Mouse (Mus musculus): ENCODE data around the gene Adra1b. TPM values are rescaled to one million over a fixed set of nuclear protein-coding genes. Genes with fewer than 3 reads are reported as not detected.

The Adra1b gene
- polyA plus RNA-seq (2012; ENCODE audit: insufficient read depth, low replicate concordance) = not detected in 2 replicates

GRCm38 (mm10) chr11:43901051-43901654, at the start of gene Adra1b:
Gene Adra1b (minus strand): TSS chr11:43901210.
- Histone ChIP-seq H3K27me3 (replicated peaks) (no peaks in the 10 kb centered on the region), H3K4me3 (replicated peaks) (no peak within 1 kb of the TSS), H3K36me3 (replicated peaks; ENCODE audit: low read length) (no peaks in the 10 kb centered on the region), H3K9me3 (no peaks in the 10 kb centered on the region), H3K4me1 (no peaks in the 10 kb centered on the region)
- TF ChIP-seq FLI1 (IDR thresholded peaks at IDR 0.05; ENCODE audit: low read length) (no peak), GATA1 (IDR thresholded peaks at IDR 0.05; ENCODE audit: borderline replicate concordance, low read length) (no peak)

GRCm38 (mm10) chr11:43950274-43950673, 49.3 kb upstream of the Adra1b start:
- Histone ChIP-seq H3K27me3 (replicated peaks) (no peaks in the 10 kb centered on the region), H3K4me1 (no peaks in the 10 kb centered on the region), H3K36me3 (replicated peaks; ENCODE audit: low read length) (no peaks in the 10 kb centered on the region), H3K4me3 (replicated peaks) (no peak overlapping the region), H3K9me3 (0 out of 2 replicates have a peak, but pooled peaks cover 3% of the 10 kb centered on the region)
- TF ChIP-seq FLI1 (IDR thresholded peaks at IDR 0.05; ENCODE audit: low read length) (no peak), GATA1 (IDR thresholded peaks at IDR 0.05; ENCODE audit: borderline replicate concordance, low read length) (no peak)

DNA sequence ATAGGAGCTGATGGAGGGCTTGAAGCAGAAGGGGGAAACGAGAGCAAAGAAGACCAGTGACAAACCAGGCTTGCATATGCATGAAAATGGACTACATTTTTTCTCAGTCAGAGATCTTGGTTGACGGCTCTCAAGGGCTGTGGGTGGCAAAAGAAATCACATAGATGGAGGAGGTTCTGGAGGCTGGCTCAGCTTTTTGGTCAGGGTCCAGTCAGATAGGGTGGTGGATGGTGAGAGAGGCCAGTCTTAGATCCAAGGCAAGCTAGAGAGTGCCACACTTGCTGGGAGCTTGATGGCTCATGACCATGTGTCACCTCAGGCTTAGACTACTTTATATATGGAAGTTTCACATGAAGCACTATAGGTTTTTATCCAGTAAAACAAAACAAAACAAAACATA, 42.8 kb upstream of the Adra1b start:
- no peaks in the 10 kb centered on the region for H3K36me3 ChIP-seq (replicated peaks; ENCODE audit: low read length)
- TF ChIP-seq FLI1 (IDR thresholded peaks at IDR 0.05; ENCODE audit: low read length) (no peak), GATA1 (IDR thresholded peaks at IDR 0.05; ENCODE audit: borderline replicate concordance, low read length) (no peak)
- H3K4me1 ChIP-seq = no peaks in the 10 kb centered on the region
- no peaks in the 10 kb centered on the region for H3K9me3 ChIP-seq
- no peaks in the 10 kb centered on the region for H3K27me3 ChIP-seq (replicated peaks)
- no peak overlapping the region for H3K4me3 ChIP-seq (replicated peaks)

- Histone ChIP-seq H3K27me3 (replicated peaks) (no peaks in the 10 kb centered on the region), H3K9me3 (no peaks in the 10 kb centered on the region), H3K4me3 (replicated peaks) (no peak overlapping the region), H3K36me3 (replicated peaks; ENCODE audit: low read length) (no peaks in the 10 kb centered on the region), H3K4me1 (no peaks in the 10 kb centered on the region)
- no peak for TF ChIP-seq GATA1 (IDR thresholded peaks at IDR 0.05; ENCODE audit: borderline replicate concordance, low read length)
- no peak for TF ChIP-seq FLI1 (IDR thresholded peaks at IDR 0.05; ENCODE audit: low read length)
Observed at GRCm38 (mm10) chr11:43943167-43943566, 42.2 kb upstream of the Adra1b start.

- H3K27me3 ChIP-seq (replicated peaks) = no peaks in the 10 kb centered on the region
- H3K9me3 ChIP-seq = no peaks in the 10 kb centered on the region
- H3K36me3 ChIP-seq (replicated peaks; ENCODE audit: low read length) = no peaks in the 10 kb centered on the region
- no peaks in the 10 kb centered on the region for H3K4me1 ChIP-seq
- TF ChIP-seq FLI1 (IDR thresholded peaks at IDR 0.05; ENCODE audit: low read length) (no peak), GATA1 (IDR thresholded peaks at IDR 0.05; ENCODE audit: borderline replicate concordance, low read length) (no peak)
- no peak overlapping the region for H3K4me3 ChIP-seq (replicated peaks)
Observed at GRCm38 (mm10) chr11:43940501-43941202, 39.6 kb upstream of the Adra1b start.

- no peaks in the 10 kb centered on the region for H3K36me3 ChIP-seq (replicated peaks; ENCODE audit: low read length)
- no peak overlapping the region for H3K4me3 ChIP-seq (replicated peaks)
- TF ChIP-seq GATA1 (IDR thresholded peaks at IDR 0.05; ENCODE audit: borderline replicate concordance, low read length) = no peak
- TF ChIP-seq FLI1 (IDR thresholded peaks at IDR 0.05; ENCODE audit: low read length) = no peak
- no peaks in the 10 kb centered on the region for H3K9me3 ChIP-seq
- no peaks in the 10 kb centered on the region for H3K27me3 ChIP-seq (replicated peaks)
- H3K4me1 ChIP-seq = no peaks in the 10 kb centered on the region
Observed at GRCm38 (mm10) chr11:43936023-43936422, 35.0 kb upstream of the Adra1b start.

GRCm38 (mm10) chr11:43933480-43933879, 32.5 kb upstream of the Adra1b start:
- no peaks in the 10 kb centered on the region for H3K36me3 ChIP-seq (replicated peaks; ENCODE audit: low read length)
- H3K9me3 ChIP-seq = no peaks in the 10 kb centered on the region
- H3K4me1 ChIP-seq = no peaks in the 10 kb centered on the region
- no peaks in the 10 kb centered on the region for H3K27me3 ChIP-seq (replicated peaks)
- no peak for TF ChIP-seq FLI1 (IDR thresholded peaks at IDR 0.05; ENCODE audit: low read length)
- TF ChIP-seq GATA1 (IDR thresholded peaks at IDR 0.05; ENCODE audit: borderline replicate concordance, low read length) = no peak
- H3K4me3 ChIP-seq (replicated peaks) = no peak overlapping the region

GRCm38 (mm10) chr11:43933000-43933399, 32.0 kb upstream of the Adra1b start:
- Histone ChIP-seq H3K4me3 (replicated peaks) (no peak overlapping the region), H3K4me1 (no peaks in the 10 kb centered on the region), H3K36me3 (replicated peaks; ENCODE audit: low read length) (no peaks in the 10 kb centered on the region), H3K9me3 (no peaks in the 10 kb centered on the region), H3K27me3 (replicated peaks) (no peaks in the 10 kb centered on the region)
- TF ChIP-seq FLI1 (IDR thresholded peaks at IDR 0.05; ENCODE audit: low read length) (no peak), GATA1 (IDR thresholded peaks at IDR 0.05; ENCODE audit: borderline replicate concordance, low read length) (no peak)

- Histone ChIP-seq H3K36me3 (replicated peaks; ENCODE audit: low read length) (no peaks in the 10 kb centered on the region), H3K4me3 (replicated peaks) (no peak overlapping the region), H3K27me3 (replicated peaks) (no peaks in the 10 kb centered on the region), H3K9me3 (no peaks in the 10 kb centered on the region), H3K4me1 (no peaks in the 10 kb centered on the region)
- TF ChIP-seq FLI1 (IDR thresholded peaks at IDR 0.05; ENCODE audit: low read length) = no peak
- no peak for TF ChIP-seq GATA1 (IDR thresholded peaks at IDR 0.05; ENCODE audit: borderline replicate concordance, low read length)
Observed at GRCm38 (mm10) chr11:43930191-43930590, 29.2 kb upstream of the Adra1b start.

GRCm38 (mm10) chr11:43929706-43930105, 28.7 kb upstream of the Adra1b start:
- Histone ChIP-seq H3K36me3 (replicated peaks; ENCODE audit: low read length) (no peaks in the 10 kb centered on the region), H3K4me1 (no peaks in the 10 kb centered on the region), H3K27me3 (replicated peaks) (no peaks in the 10 kb centered on the region), H3K4me3 (replicated peaks) (no peak overlapping the region), H3K9me3 (no peaks in the 10 kb centered on the region)
- no peak for TF ChIP-seq GATA1 (IDR thresholded peaks at IDR 0.05; ENCODE audit: borderline replicate concordance, low read length)

Data from megakaryocyte, embryonic 14.5 days (primary cell).